Mouse (Mus musculus) left cerebral cortex, postnatal 14 days (tissue): ENCODE data around the gene Gm36176. TPM values are rescaled to one million over a fixed set of nuclear protein-coding genes. Genes with fewer than 3 reads are reported as not detected.
"Not testable (repeated sequence)": the region's sequence is repeated elsewhere in the genome, so short reads cannot be mapped to it uniquely, and the experiment has no call there.

Experiments used
- DNase-seq, 2 experiments: peaks; one replicate each; pipeline ENCODE4 v3.0.0; 2021 to 2022; ENCODE audit warnings: low spot score in 2 of 2, mixed read lengths in 1 of 2
- intact Hi-C: fragments of 180-260 bp; cut with DNase I; formaldehyde crosslinking; loops from one replicate; pipeline ENCODE4 v1.15.1; 2025
- long read RNA-seq, 2 experiments: library from polyadenylated mRNA; stranded (forward); transcript quantifications; one replicate each; pipeline ENCODE4 v2.0.0; 2021
- total RNA-seq, 2 experiments: library from RNA; stranded (reverse); gene quantifications; 2 replicates each; pipeline ENCODE4 v1.2.3; 2021

The Gm36176 gene
- not detected for total RNA-seq
- long read RNA-seq, experiment 1, result 0 reads
- long read RNA-seq, experiment 2, result 0 reads

GRCm38 (mm10) chr10:77846503-77846902 lies at the start of gene Gm36176:
TSS of gene Gm36176 (plus strand) at chr10:77846803.
- no peak for DNase-seq
- intact Hi-C loops, result no loop called here

DNA sequence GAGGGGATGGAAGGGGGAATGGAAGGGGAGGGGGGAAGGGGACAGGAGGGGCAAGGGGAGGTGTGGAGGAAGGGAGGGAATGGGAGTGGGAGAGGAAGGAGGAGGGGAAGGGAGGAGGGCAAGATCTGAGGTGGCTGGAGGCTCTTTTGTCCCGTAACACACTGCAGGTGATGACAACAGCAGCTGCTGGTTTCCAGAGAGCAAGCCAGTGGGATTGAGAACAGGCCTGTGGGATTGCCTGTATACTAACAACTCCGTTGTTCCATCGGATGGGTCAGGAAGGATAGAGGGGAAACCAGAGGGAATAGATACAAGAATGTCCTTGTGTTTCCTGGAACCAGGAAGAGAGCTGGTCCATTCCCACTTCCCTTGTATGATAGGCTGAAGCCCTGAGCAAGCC lies 48.9 kb upstream of the Gm36176 start:
- no peak for DNase-seq
- intact Hi-C loops, result no loop called here

DNA sequence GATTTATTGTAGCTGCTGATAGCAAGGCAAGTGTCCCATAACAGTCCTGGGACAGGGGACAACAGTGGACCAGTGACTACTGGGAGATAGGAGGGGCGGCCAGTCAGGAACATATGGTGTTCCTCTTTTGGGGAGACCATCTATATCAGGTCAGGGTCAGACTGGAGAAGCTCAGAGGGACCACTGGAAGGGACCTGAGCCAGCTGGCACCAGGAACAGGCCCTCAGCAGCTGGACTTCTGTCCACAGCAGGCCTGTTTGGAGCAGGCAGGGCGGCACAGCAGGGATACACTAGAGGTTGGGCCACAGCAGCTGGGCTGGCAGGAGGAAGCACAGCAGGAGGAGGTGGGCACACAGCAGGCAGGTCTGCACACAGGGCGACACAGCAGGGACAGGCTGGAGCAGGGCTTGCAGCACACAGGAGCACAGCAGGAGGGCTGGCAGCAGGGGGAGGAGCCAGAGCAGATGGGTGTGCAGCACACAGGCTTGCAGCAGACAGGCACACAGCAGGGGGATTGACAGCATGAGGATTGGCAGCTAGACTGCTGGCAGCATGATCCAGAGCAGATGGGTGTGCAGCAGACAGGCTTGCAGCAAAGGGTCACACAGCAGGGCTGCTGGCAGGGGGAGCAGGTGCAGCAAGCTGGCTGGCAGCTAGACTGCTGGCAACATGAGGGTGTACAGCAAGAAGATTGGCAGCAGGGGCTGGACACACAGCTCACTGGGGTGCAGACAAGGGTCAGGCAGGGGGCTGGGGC lies 48.3 kb upstream of the Gm36176 start:
- intact Hi-C loops, DNase-seq: not testable (repeated sequence)

- no peak for DNase-seq
- intact Hi-C loops, result no loop called here
Observed at GRCm38 (mm10) chr10:77798921-77799508, 47.6 kb upstream of the Gm36176 start, which contains the start of gene Gm19668. TSS of gene Gm19668 (minus strand) at chr10:77799133.

GRCm38 (mm10) chr10:77804095-77804494 lies 42.5 kb upstream of the Gm36176 start:
- intact Hi-C loops, result no loop called here
- no peak for DNase-seq

DNA sequence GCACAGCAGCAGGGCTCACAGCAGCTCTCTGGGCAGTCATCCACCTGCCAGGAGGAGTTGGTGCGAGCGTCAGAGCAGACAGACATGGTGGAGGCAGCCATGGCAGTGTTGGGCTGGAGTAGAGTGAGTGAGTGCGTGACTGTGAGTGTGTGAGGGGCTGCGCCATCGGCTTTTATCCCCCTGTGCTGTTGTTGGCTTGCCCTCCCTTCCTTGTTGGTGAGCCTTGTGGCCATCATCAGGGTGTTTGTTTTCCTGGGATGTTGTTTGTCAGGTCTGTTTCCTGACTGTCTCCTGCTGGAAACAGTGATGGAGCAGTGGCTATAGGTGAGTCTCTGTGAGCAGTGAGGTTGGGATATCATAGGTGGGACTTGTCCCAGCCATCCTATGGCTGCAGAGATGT lies 34.9 kb upstream of the Gm36176 start, which contains the start of gene Gm9507:
Gm9507 (minus strand) TSS at position 101 of the 400 bp plus-strand sequence.
- intact Hi-C loops, result no loop called here

GRCm38 (mm10) chr10:77814382-77814781 lies 32.2 kb upstream of the Gm36176 start, which contains the start of gene Gm2696:
TSS of gene Gm2696 (plus strand) at chr10:77814682.
- DNase-seq, result no peak
- intact Hi-C loops, result no loop called here

More for the DNA sequence above, 34.9 kb upstream of the Gm36176 start, which contains the start of gene Gm9507:
- DNase-seq, result no peak

DNA sequence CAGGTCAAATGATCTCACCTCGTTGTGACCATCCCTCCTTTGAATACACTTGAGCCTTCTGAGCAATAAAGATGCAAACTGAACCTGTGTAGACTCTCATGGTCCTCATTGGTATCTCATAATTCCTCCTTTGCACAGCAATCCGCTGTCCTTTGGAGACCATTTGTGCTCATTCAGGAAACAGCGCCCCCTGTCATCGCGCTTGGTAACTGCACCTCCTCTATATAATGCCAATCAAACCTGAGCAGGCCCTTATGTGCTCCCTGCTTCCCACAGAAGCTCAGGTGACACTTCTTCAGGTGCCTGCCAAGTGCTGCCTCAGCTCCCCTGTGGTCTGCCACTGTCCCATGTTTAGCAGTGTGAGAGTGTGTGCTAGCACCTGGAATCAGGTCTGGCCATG lies 31.1 kb upstream of the Gm36176 start:
- peak in 1 of 2 experiments; percentile 36 for DNase-seq
- intact Hi-C loops, result no loop called here

- DNase-seq, result no peak
- intact Hi-C loops, result no loop called here
Observed at GRCm38 (mm10) chr10:77818523-77818922, 28.1 kb upstream of the Gm36176 start.

- intact Hi-C loops, result no loop called here
- no peak for DNase-seq
Observed at GRCm38 (mm10) chr10:77819203-77819602, 27.4 kb upstream of the Gm36176 start.

DNA sequence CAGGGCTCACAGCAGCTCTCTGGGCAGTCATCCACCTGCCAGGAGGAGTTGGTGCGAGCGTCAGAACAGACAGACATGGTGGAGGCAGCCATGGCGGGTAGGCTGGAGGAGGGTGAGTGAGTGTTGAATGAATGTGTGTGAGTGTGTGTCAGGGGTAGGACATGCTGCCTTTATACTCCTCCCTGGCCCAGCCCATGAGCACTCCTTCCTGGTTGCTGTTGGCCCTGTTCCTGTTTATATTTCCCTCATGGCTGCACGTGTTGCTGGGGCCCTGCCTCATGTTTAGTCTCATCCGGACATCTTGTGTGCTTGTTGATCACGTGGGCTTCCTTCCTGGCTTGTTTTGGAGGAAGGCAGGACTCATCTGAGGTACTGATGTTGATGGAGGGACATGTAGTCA lies 19.7 kb upstream of the Gm36176 start, which contains the start of gene Krtap10-4:
Krtap10-4 (minus strand) TSS at position 145 of the 400 bp plus-strand sequence.
- no peak for DNase-seq
- intact Hi-C loops, result no loop called here

DNA sequence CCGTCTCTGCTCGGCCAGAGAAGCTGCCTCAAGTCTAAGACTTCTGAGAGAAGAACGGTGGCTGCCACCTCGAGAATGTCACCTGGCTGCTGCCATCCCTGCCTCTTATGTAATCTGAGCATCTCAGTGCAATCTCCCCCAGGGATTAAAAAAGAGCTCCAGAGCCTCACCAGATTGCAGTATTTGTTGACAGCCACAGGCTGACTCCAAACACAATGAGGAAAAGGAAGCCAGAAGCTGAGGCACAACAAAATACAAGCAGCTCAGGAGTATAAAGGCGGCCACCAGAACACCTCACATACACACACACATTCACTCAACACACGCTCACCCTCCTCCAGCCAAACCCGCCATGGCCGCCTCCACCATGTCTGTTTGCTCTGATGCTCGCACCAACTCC lies 11.0 kb upstream of the Gm36176 start, which contains the start of gene Krtap10-10:
Krtap10-10 (plus strand) TSS at position 301 of the 400 bp plus-strand sequence.
- intact Hi-C loops, result no loop called here
- no peak for DNase-seq

DNA sequence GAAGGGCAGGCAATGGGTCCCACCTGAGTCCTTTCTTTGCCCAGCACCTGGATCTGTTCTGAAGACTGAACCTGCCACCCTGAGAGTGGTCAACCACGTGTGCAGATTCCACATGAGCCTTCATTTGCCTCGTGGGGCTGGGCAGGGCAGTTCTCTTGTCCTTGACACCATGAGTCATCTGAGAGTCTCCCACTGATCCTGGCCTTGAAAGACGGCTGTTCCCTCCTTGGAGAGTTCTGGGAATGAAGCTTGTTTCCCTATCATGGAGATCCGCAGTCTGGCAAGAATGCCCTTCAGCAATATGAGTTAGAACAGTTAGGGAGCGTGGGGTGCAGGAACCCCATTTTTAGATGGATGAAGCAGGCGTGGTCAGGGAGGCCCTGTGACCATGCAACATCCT lies 7.6 kb upstream of the Gm36176 start:
- intact Hi-C loops, result no loop called here
- no peak for DNase-seq

DNA sequence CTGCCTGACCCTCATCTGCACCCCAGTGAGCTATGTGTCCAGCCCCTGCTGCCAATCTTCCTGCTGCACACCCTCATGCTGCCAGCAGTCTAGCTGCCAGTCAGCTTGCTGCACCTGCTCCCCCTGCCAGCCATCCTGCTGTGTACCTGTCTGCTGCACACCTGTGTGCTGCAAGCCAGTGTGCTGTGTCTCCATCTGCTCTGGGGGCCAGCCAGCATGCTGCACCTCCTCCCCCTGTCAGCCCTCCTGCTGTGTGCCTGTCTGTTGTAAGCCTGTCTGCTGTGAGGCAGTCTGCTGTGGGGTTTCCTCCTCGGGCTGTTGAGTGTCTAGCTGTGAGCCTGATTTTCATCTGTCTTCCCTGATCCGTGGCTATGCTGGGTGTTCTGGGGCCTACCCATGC lies 358 bp downstream of the Gm36176 start:
- intact Hi-C loops, result no loop called here
- no peak for DNase-seq

DNA sequence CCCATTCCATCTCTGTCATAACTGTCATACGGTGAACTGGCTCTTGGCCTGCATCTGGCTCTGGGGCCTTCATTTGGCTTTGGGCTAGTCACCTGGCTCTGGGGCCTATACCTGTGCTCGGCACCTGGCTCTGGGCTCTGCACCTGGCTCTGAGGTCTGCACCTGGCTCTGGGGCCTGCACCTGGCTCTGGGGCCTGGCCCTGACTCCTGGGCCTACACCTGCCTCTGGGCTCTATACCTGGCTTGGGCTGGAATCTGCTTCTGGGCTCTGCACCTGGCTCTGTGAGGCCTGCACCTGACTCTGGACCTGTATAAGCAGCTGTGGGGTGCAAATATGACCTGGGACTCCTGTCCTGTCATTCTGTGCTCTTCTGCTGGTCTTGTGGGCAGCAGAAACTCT lies 935 bp downstream of the Gm36176 start:
- intact Hi-C loops, result no loop called here

GRCm38 (mm10) chr10:77852559-77852958 lies 6.0 kb downstream of the Gm36176 start, which contains the start of gene Gm10318:
TSS of gene Gm10318 (plus strand) at chr10:77852859.
- DNase-seq, result no peak
- intact Hi-C loops, result no loop called here

More for the DNA sequence above, 935 bp downstream of the Gm36176 start:
- no peak for DNase-seq

DNA sequence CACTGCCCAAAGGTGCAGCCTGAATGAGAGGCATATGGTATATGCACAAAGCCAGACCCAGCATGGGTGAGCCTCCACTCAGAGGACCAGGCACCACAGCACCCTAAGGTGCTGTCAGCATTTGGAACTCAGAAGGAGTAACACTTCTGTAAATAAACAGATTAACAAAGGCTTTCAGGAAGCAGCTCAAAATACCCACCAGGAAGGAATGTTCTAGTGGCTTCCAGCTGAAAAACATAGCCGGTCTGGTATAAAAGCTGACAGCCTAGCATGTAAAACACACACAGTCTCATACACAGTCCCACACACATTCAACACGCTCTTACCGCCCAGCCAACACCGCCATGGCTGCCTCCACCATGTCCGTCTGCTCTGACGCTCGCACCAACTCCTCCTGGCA lies 15.1 kb downstream of the Gm36176 start, which contains the start of gene Gm3285:
Gm3285 (plus strand) TSS at position 301 of the 400 bp plus-strand sequence.
- intact Hi-C loops, result no loop called here
- DNase-seq, result no peak

GRCm38 (mm10) chr10:77864067-77864761 lies 17.6 kb downstream of the Gm36176 start:
- no peak for DNase-seq
- intact Hi-C loops, result no loop called here

- intact Hi-C loops, result no loop called here
- DNase-seq, result no peak
Observed at GRCm38 (mm10) chr10:77864762-77865143, 18.1 kb downstream of the Gm36176 start.

DNA sequence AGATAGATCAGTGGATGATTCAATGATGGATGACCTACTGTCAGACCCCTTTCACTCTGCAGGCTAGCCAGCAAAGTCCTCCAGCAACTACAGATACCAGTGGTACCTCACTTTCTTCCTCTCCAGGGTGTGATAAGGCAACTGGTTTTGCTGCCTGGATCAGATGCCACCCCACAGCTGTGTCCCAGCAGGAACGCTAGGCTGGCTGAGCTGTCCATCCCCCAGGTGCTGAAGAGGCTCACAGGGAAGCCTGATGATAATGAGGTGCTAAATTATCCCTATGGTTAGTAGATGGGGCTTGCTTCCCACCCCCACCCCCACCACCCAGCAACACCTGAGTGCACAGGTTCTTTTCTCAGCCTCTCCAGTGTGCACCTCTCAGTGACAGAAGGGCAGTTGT lies 20.9 kb downstream of the Gm36176 start:
- intact Hi-C loops, result no loop called here
- DNase-seq, result no peak
